Mouse (Mus musculus) thymus, adult 2 months (tissue): ENCODE measurements at regions not wholly inside any gene's neighbourhood (a gene's known extent, or its start where the extent isn't known, plus 50 kb on each side); places are given as distances from the start of the nearest gene placed in this dataset.

Experiments used
- DNase-seq: peaks from one replicate; pipeline ENCODE4 v3.0.0; 2021
- H3K27ac ChIP-seq: fragments of 200-500 bp; 2 replicates; pipeline ENCODE4 v1.5.1; 2012; ENCODE audit warnings: low read length, control low read depth; ENCODE audit not compliant: control insufficient read depth, insufficient read depth
- H3K27me3 ChIP-seq: fragments of 200-500 bp; 2 replicates; pipeline ENCODE4 v1.6.1; 2012; ENCODE audit warnings: mild to moderate bottlenecking, low read length, moderate library complexity, mixed read lengths; ENCODE audit not compliant: control insufficient read depth, insufficient read depth
- H3K36me3 ChIP-seq: fragments of 200-500 bp; 2 replicates; pipeline ENCODE4 v1.6.1; 2012; ENCODE audit warnings: mild to moderate bottlenecking, low read length, moderate library complexity; ENCODE audit not compliant: control insufficient read depth, insufficient read depth
- H3K4me1 ChIP-seq: fragments of 200-500 bp; replicated peaks from 2 replicates; pipeline ENCODE4 v1.6.1; 2012; ENCODE audit warnings: low read length; ENCODE audit not compliant: control insufficient read depth, insufficient read depth
- H3K4me3 ChIP-seq: fragments of 200-500 bp; 2 replicates; pipeline ENCODE4 v1.5.1; 2012; ENCODE audit warnings: mild to moderate bottlenecking, low read length, control low read depth, moderate library complexity; ENCODE audit not compliant: control insufficient read depth, insufficient read depth
- CTCF ChIP-seq: fragments of 200-500 bp; IDR thresholded peaks from 2 replicates; pipeline ENCODE4 v1.5.1; 2012; ENCODE audit warnings: mild to moderate bottlenecking, control low read depth, low read length, moderate library complexity, borderline replicate concordance; ENCODE audit not compliant: control insufficient read depth, poor library complexity, insufficient read depth; ENCODE audit errors: extremely low read depth
- POLR2A ChIP-seq: fragments of 200-500 bp; IDR thresholded peaks from 2 replicates; pipeline ENCODE4 v1.6.1; 2012; ENCODE audit warnings: mild to moderate bottlenecking, low read length, control low read depth, moderate library complexity; ENCODE audit not compliant: control insufficient read depth, poor library complexity, insufficient read depth; ENCODE audit errors: extremely low read depth
- WGBS: fragments of 180-500 bp; shearing (Covaris S2); methylation state at CpG from one replicate; pipeline ENCODE4 v1.1.7; 2018; 5-methylcytosine and 5-hydroxymethylcytosine counted together

DNA sequence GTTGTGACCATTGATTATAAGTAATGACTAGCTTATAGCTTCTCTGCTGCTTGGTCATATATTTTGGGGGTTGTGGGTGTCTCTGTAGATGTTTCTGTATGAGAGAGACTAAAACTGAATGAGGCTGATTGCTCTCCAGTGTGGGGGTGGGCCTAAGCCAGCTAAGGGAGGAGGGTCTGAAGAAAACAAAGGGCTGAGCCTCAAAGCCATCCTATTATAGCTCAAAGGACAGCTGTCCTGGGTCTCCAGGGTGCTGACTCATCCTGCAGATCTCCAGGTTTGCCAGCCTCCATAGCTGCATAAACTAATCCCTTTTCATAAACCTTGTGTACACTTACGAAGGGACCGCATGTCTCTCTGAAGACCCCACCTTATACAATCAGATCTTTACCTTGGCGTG lies 360.3 kb upstream of the Smim15 start:
- H3K27ac ChIP-seq, result no peak overlapping the region
- H3K27me3 ChIP-seq, result no peaks in the 10 kb centered on the region
- no peak for DNase-seq
- peaks cover 6% of the 10 kb centered on the region; the same call in 1 of the 2 replicates for H3K4me1 ChIP-seq
- no peak for TF ChIP-seq POLR2A
- TF ChIP-seq CTCF, result no peak
- WGBS, result 95% methylated on average over 3 of the region's 3 CpGs
- no peak overlapping the region for H3K4me3 ChIP-seq
- H3K36me3 ChIP-seq, result no peaks in the 10 kb centered on the region

DNA sequence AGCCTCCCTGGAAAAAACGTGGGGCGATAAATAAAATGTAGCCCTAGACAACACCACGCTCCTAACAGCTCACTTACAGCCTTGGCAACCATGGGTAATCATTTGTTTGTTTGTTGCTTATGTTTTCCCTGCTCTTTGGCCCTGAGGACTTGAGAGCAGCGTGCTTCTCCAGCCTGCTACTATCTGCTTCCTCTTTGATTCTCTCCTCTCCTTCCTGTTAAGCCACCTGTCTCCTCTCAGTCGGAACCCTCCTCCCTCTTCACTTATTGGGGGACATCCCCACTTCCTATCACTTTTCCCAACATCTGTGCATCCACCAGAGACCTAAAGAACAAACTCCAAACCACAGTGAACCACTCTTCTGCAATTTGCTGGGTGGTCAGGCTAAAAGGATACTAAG lies 362.5 kb upstream of the Smim15 start:
- Histone ChIP-seq H3K27ac (no peak overlapping the region), H3K36me3 (no peaks in the 10 kb centered on the region), H3K4me3 (no peak overlapping the region), H3K27me3 (no peaks in the 10 kb centered on the region), H3K4me1 (peaks cover 9% of the 10 kb centered on the region; the same call in 1 of the 2 replicates)
- 56% methylated on average over 5 of the region's 5 CpGs for WGBS
- no peak for DNase-seq
- no peak for TF ChIP-seq POLR2A
- TF ChIP-seq CTCF, result no peak

DNA sequence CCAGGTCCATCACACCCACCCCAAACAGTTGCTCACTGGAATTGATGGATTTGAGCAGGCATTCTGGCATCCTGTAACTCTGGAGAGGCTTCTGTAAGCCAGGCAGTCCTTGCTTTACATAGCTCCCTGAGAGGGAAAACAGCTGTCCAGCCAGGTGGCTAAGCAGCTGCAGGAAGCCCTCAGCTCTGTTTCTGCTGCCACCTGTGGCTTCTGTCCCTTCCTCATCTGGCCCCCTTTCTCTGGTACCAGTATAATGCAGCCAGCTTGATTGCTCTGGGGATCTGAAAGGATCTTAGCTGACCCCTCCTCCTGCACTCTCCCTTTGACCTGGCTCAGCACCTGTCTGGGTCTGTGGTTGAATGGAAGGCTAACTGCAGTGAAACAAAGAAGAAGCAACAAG lies 365.4 kb upstream of the Smim15 start:
- H3K27ac ChIP-seq, result no peak overlapping the region
- H3K4me1 ChIP-seq, result peaks cover 9% of the 10 kb centered on the region; the same call in 1 of the 2 replicates
- TF ChIP-seq CTCF, result no peak
- TF ChIP-seq POLR2A, result no peak
- no peak overlapping the region for H3K4me3 ChIP-seq
- DNase-seq, result no peak
- no peaks in the 10 kb centered on the region for H3K36me3 ChIP-seq
- H3K27me3 ChIP-seq, result no peaks in the 10 kb centered on the region

- no peak for DNase-seq
- Histone ChIP-seq H3K4me3 (no peak overlapping the region), H3K27ac (no peak overlapping the region), H3K36me3 (no peaks in the 10 kb centered on the region), H3K27me3 (no peaks in the 10 kb centered on the region), H3K4me1 (peaks cover 9% of the 10 kb centered on the region; the same call in 1 of the 2 replicates)
- no peak for TF ChIP-seq POLR2A
- no peak for TF ChIP-seq CTCF
- 76% methylated on average over 8 of the region's 8 CpGs for WGBS
These were observed 367.2 kb upstream of the Smim15 start for GRCm38 (mm10) chr13:107677091-107677470.

DNA sequence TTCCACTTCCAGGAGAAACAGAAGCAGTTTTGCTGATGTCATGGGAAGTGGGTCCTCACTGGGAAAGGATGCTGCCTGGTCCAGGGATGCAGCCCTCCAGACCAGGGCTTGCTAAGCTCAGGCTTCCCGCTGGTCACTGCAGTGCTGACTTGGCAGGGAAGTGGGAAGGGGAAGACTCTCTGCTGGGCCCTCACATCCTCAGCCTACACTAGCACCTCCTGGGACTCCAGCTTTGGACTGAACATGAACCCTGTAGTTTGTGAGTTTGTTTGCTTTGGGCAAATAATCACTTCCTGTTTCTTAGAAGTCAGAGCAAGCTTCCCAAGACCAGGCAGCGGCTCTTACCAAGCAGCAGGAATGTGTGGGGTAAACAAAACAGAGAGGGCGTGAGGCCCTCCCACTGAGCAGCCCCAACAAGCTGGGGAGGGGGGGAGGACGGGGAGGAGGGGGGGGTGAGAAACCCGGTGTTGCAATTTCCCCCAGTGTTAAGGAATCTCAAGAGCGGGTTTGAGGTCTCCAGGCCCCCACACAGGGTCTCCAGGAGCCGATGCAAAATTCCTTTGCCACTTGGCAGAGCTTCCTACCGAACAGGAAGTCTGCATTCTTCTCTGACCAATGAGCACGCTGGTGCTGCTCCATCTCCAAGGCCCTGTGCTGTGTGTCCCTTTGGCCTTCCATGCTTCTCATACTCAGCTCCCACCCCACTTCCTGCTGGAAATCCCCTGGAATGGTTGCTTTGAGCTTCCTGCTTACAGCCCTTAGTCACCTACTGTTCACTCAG lies 367.7 kb upstream of the Smim15 start:
- Histone ChIP-seq H3K4me3 (no peak overlapping the region), H3K27me3 (no peaks in the 10 kb centered on the region), H3K36me3 (no peaks in the 10 kb centered on the region), H3K27ac (no peak overlapping the region), H3K4me1 (peaks cover 5% of the 10 kb centered on the region; the same call in 1 of the 2 replicates)
- WGBS, result 66% methylated on average over 9 of the region's 9 CpGs
- no peak for TF ChIP-seq CTCF
- TF ChIP-seq POLR2A, result no peak
- no peak for DNase-seq

DNA sequence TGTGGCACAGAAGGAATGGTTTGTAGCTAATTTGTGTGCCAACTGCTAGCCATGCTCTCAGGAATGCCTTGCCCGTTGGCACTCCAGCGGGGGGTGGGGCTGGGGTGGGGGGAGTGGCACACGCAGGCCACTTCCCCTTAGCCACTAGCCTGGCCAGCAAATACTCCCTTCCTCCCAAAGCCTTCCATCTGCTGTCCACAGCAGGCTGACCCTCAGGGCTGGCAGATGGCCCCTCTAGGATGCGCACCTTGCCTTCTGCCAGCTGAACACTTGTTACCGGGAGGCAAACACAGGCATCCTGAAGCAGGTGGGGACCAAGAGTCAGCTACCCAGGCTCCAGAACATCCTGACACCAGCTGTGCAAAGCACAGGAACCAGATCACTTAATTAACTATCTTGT lies 372.1 kb upstream of the Smim15 start:
- no peaks in the 10 kb centered on the region for H3K27me3 ChIP-seq
- no peaks in the 10 kb centered on the region for H3K4me1 ChIP-seq
- H3K36me3 ChIP-seq, result no peaks in the 10 kb centered on the region
- WGBS, result 93% methylated on average over 5 of the region's 5 CpGs
- H3K27ac ChIP-seq, result no peak overlapping the region
- TF ChIP-seq CTCF (no peak), POLR2A (no peak)
- DNase-seq, result no peak
- no peak overlapping the region for H3K4me3 ChIP-seq

DNA sequence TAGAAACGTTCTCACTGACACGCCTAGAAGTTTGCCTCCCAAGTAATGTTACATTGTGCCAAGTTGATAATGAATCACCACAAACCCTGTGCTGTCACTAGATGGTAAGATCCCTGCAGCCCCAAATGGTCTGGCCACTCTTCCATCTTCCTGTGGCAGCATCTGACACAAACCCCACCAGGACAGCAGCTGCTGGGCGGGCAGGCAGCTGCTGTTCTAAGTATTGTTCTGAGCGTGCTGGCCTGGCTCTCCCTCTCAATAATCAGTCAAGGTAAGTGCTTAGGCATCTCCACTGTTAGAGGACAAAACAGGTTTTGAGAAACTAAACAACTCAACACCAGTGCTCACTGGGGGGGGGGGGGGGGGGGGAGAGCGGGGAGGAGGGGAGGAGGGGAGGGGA lies 375.7 kb upstream of the Smim15 start:
- WGBS, result 91% methylated on average over 4 of the region's 5 CpGs
- no peak overlapping the region for H3K27ac ChIP-seq
- TF ChIP-seq POLR2A, result no peak
- no peak for TF ChIP-seq CTCF
- H3K36me3 ChIP-seq, result no peaks in the 10 kb centered on the region
- DNase-seq, result no peak
- no peaks in the 10 kb centered on the region for H3K4me1 ChIP-seq
- no peak overlapping the region for H3K4me3 ChIP-seq
- H3K27me3 ChIP-seq, result no peaks in the 10 kb centered on the region
